26 mouse cellular contexts compared by ENCODE assay signal in genomic region chr2:122531726-122532125, GRCm38 (mm10). TPM values are rescaled to one million over a fixed set of nuclear protein-coding genes. Genes with fewer than 3 reads are reported as not detected.
DNase-seq lines count a peak whose midpoint lies in the region; ATAC-seq and TF ChIP-seq lines count a peak whose summit lies in the region.
"Had no signal": no experiment of that assay in that cellular context is flagged by ENCODE, and none has a peak within 500 bp of the region (broad histone marks: within the 10 kb centered on the region; RNA-seq: fewer than 3 reads in every experiment).

No protein-coding gene starts in this region.

- H3K9me3 ChIP-seq in forebrain, embryonic 15.5 days = no peaks in the 10 kb centered on the region
- no peaks in the 10 kb centered on the region for H3K9me3 ChIP-seq in forebrain, embryonic 10.5 days
- H3K9me3 ChIP-seq in midbrain, embryonic 15.5 days = no peaks in the 10 kb centered on the region
- H3K9me3 ChIP-seq: embryonic facial prominence, embryonic 12.5 days; heart, embryonic 13.5 days; limb, embryonic 15.5 days; megakaryocyte, embryonic 14.5 days; neural tube, embryonic 12.5 days had no signal

- no peak overlapping the region for H3K4me2 ChIP-seq in forebrain, embryonic 15.5 days (replicated peaks)
- H3K4me2 ChIP-seq in midbrain, embryonic 15.5 days = no peak overlapping the region
- H3K4me2 ChIP-seq: embryonic facial prominence, embryonic 12.5 days; heart, embryonic 13.5 days; limb, embryonic 15.5 days; lung, embryonic 14.5 days; neural tube, embryonic 12.5 days had no signal

- no peak for DNase-seq in forebrain, embryonic 10.5 days (ENCODE audit: extremely low spot score, low spot score)
- DNase-seq in layer of hippocampus, adult 2 months (ENCODE audit: low spot score in 2 of 2) = peak in 1 of 2 experiments; percentile 2
- DNase-seq in layer of hippocampus, adult 9-11 months = no peak
- peak; percentile 61 for DNase-seq in brain, embryonic 14.5 days (ENCODE audit: low read depth)
- no peak for DNase-seq in heart, adult 18-20 months
- DNase-seq in heart, postnatal 25 days (ENCODE audit: low spot score) = no peak
- DNase-seq: heart, adult 2 months; heart, postnatal 36 days; kidney, adult 2 months; lung, embryonic 14.5 days; lung, postnatal 36 days; thymus, adult 18-20 months; thymus, postnatal 36 days had no signal

- TF ChIP-seq CTCF in layer of hippocampus, adult 2 months (conservative IDR thresholded peaks at IDR 0.05) = no peak
- TF ChIP-seq CTCF in brain, embryonic 14.5 days (IDR thresholded peaks at IDR 0.05; ENCODE audit: borderline replicate concordance, extremely low read depth, insufficient read depth, insufficient read length) = no peak

- H3K27ac ChIP-seq in forebrain, embryonic 15.5 days (replicated peaks) = peak overlapping the region; percentile 61
- H3K27ac ChIP-seq in forebrain, embryonic 10.5 days = no peak overlapping the region
- H3K27ac ChIP-seq in layer of hippocampus, adult 2 months = peak overlapping the region; percentile 67
- peak overlapping the region; percentile 58; the same call in 1 of the 2 replicates for H3K27ac ChIP-seq in midbrain, embryonic 15.5 days
- H3K27ac ChIP-seq: embryonic facial prominence, embryonic 12.5 days; heart, adult 2 months; heart, embryonic 13.5 days; kidney, postnatal 0 days; limb, embryonic 15.5 days; liver, embryonic 14.5 days; neural tube, embryonic 12.5 days had no signal

- no peak overlapping the region for H3K9ac ChIP-seq in forebrain, embryonic 15.5 days (replicated peaks)
- no peak overlapping the region for H3K9ac ChIP-seq in midbrain, embryonic 15.5 days
- H3K9ac ChIP-seq: embryonic facial prominence, embryonic 12.5 days; heart, embryonic 13.5 days; limb, embryonic 15.5 days; liver, embryonic 14.5 days; lung, embryonic 14.5 days; neural tube, embryonic 12.5 days had no signal

- WGBS in forebrain, embryonic 15.5 days = 59% methylated on average over 2 of the region's 2 CpGs
- WGBS in forebrain, embryonic 10.5 days = 86% methylated on average over 2 of the region's 2 CpGs
- WGBS in midbrain, embryonic 15.5 days = 48% methylated on average over 2 of the region's 2 CpGs

- no peaks in the 10 kb centered on the region for H3K36me3 ChIP-seq in forebrain, embryonic 15.5 days
- no peaks in the 10 kb centered on the region for H3K36me3 ChIP-seq in forebrain, embryonic 10.5 days (replicated peaks)
- H3K36me3 ChIP-seq in midbrain, embryonic 15.5 days (replicated peaks) = no peaks in the 10 kb centered on the region
- H3K36me3 ChIP-seq: embryonic facial prominence, embryonic 12.5 days; heart, embryonic 13.5 days; limb, embryonic 15.5 days; neural tube, embryonic 12.5 days had no signal

- H3K4me1 ChIP-seq in forebrain, embryonic 15.5 days = peaks cover 16% of the 10 kb centered on the region
- no peaks in the 10 kb centered on the region for H3K4me1 ChIP-seq in forebrain, embryonic 10.5 days
- H3K4me1 ChIP-seq in midbrain, embryonic 15.5 days = no peaks in the 10 kb centered on the region
- H3K4me1 ChIP-seq: embryonic facial prominence, embryonic 12.5 days; heart, embryonic 13.5 days; limb, embryonic 15.5 days; megakaryocyte, embryonic 14.5 days; neural tube, embryonic 12.5 days had no signal

- no peak for TF ChIP-seq POLR2A in brain, embryonic 14.5 days (IDR thresholded peaks at IDR 0.05; ENCODE audit: borderline replicate concordance, extremely low read depth, insufficient read depth, insufficient read length, poor library complexity, severe bottlenecking)

- H3K27me3 ChIP-seq in forebrain, embryonic 15.5 days = no peaks in the 10 kb centered on the region
- H3K27me3 ChIP-seq in forebrain, embryonic 10.5 days (ENCODE audit: poor library complexity, severe bottlenecking) = no peaks in the 10 kb centered on the region
- no peaks in the 10 kb centered on the region for H3K27me3 ChIP-seq in midbrain, embryonic 15.5 days (replicated peaks)
- H3K27me3 ChIP-seq: embryonic facial prominence, embryonic 12.5 days; heart, embryonic 13.5 days; limb, embryonic 15.5 days; megakaryocyte, embryonic 14.5 days; neural tube, embryonic 12.5 days; Patski had no signal

- intact Hi-C loops in heart, postnatal 25 days (cut with DNase I) = no loop called here

- ATAC-seq in forebrain, embryonic 15.5 days (replicated peaks) = 0 out of 2 replicates have a peak, but pooled peaks have one; percentile 51
- ATAC-seq in midbrain, embryonic 15.5 days (replicated peaks) = peak; percentile 86
- ATAC-seq: Patski had no signal

- H3K4me3 ChIP-seq in forebrain, embryonic 15.5 days = no peak overlapping the region
- H3K4me3 ChIP-seq in forebrain, embryonic 10.5 days = no peak overlapping the region
- no peak overlapping the region for H3K4me3 ChIP-seq in layer of hippocampus, adult 2 months
- no peak overlapping the region for H3K4me3 ChIP-seq in midbrain, embryonic 15.5 days
- H3K4me3 ChIP-seq: embryonic facial prominence, embryonic 12.5 days; heart, adult 2 months; heart, embryonic 13.5 days; limb, embryonic 15.5 days; megakaryocyte, embryonic 14.5 days; neural tube, embryonic 12.5 days had no signal

RNA-seq across cellular contexts. Expression of gene Gm14085, which starts 47.0 kb away (rescaled TPM):
- not detected in 2 replicates for polyA plus RNA-seq in forebrain, embryonic 15.5 days (2015; fragmentation: Nextera tagmentation; extraction: Ambion mirVana)
- not detected in 2 replicates for polyA plus RNA-seq in forebrain, embryonic 10.5 days (2016; fragmentation: Nextera tagmentation; extraction: Ambion mirVana)
- total RNA-seq in layer of hippocampus, adult 2 months (2021) = not detected
- polyA plus RNA-seq in brain, embryonic 14.5 days (2012; rRNA removed) = not detected in 2 replicates
- polyA plus RNA-seq in midbrain, embryonic 15.5 days (2015; fragmentation: Nextera tagmentation; extraction: Ambion mirVana) = not detected in 2 replicates
- total RNA-seq in heart, adult 18-20 months (2021) = under 1 TPM; 0.72 TPM
- under 1 TPM; 0.48 to 0.75 TPM for total RNA-seq in heart, postnatal 25 days (2021)
- total RNA-seq: ES-E14; layer of hippocampus, postnatal 14 days; left cerebral cortex, adult 8-10 months had no signal
- polyA plus RNA-seq: embryonic facial prominence, embryonic 12.5 days; heart, embryonic 13.5 days; kidney, postnatal 0 days; limb, embryonic 15.5 days; liver, embryonic 14.5 days; lung, embryonic 14.5 days; neural tube, embryonic 12.5 days; Patski had no signal
